Mouse (Mus musculus) G1E (cell line): Measurements from ENCODE around the gene Galntl6. TPM values are rescaled to one million over a fixed set of nuclear protein-coding genes. Genes with fewer than 3 reads are reported as not detected.

ENCODE experiments used
- ATAC-seq: 2 replicates; pipeline ENCODE4 v1.8.0; 2016; ENCODE audit warnings: mild to moderate bottlenecking; ENCODE audit not compliant: insufficient number of reproducible peaks, poor library complexity, low FRiP score, severe bottlenecking; ENCODE audit errors: extremely low read depth
- DNase-seq: peaks from one replicate; pipeline ENCODE4 v3.0.0; 2012; ENCODE audit warnings: low spot score
- H3K27me3 ChIP-seq: 2 replicates; pipeline ENCODE4 v1.6.1; 2012; ENCODE audit warnings: mild to moderate bottlenecking, low read length, inconsistent platforms; ENCODE audit not compliant: insufficient read depth
- H3K36me3 ChIP-seq: replicated peaks from 2 replicates; pipeline ENCODE3; 2012; ENCODE audit warnings: mild to moderate bottlenecking, inconsistent platforms
- H3K4me1 ChIP-seq: 2 replicates; pipeline ENCODE4 v1.6.1; 2012; ENCODE audit warnings: low read depth, low read length, inconsistent platforms, mixed read lengths; ENCODE audit not compliant: insufficient read depth
- H3K4me3 ChIP-seq: 2 replicates; pipeline ENCODE4 v1.5.1; 2012; ENCODE audit warnings: low read depth, mild to moderate bottlenecking, inconsistent platforms, low read length, moderate library complexity, mixed read lengths
- H3K9me3 ChIP-seq: replicated peaks from 2 replicates; pipeline ENCODE4 v1.6.1; 2012; ENCODE audit warnings: inconsistent platforms
- CTCF ChIP-seq: IDR thresholded peaks from 2 replicates; pipeline ENCODE4 v1.5.1; 2012; ENCODE audit warnings: low read depth, low read length, inconsistent platforms, mixed read lengths
- GATA1 ChIP-seq: IDR thresholded peaks from 2 replicates; pipeline ENCODE4 v1.6.1; 2012; ENCODE audit warnings: borderline replicate concordance, low read length, inconsistent platforms, mixed read lengths
- GATA2 ChIP-seq: IDR thresholded peaks from 2 replicates; pipeline ENCODE4 v1.6.1; 2012; ENCODE audit warnings: low read depth, low read length, inconsistent platforms, borderline replicate concordance
- POLR2AphosphoS5 ChIP-seq: IDR thresholded peaks from 2 replicates; pipeline ENCODE4 v1.6.1; 2012; ENCODE audit warnings: low read depth, low read length, inconsistent platforms; ENCODE audit not compliant: insufficient replicate concordance
- TAL1 ChIP-seq: conservative IDR thresholded peaks from 2 replicates; pipeline ENCODE4 v1.6.1; 2012; ENCODE audit warnings: low read depth, low read length, inconsistent platforms, mixed read lengths
- polyA plus RNA-seq: library from polyadenylated mRNA; stranded (reverse); fragments of >175 nt; gene quantifications from 2 replicates; pipeline ENCODE4 v1.2.3, GENCODE M21; 2012
- total RNA-seq, 2 experiments: library from RNA; stranded (forward) in 1 of 2; stranded (reverse) in 1 of 2; fragments of 200-1000 nt in 1 of 2; fragments of >200 nt in 1 of 2; fragmentation: Nextera tagmentation in 1 of 2; gene quantifications; 2 replicates each; pipeline ENCODE4 v1.2.3; 2014 to 2017

The Galntl6 gene
- total and polyA plus RNA-seq, 3 experiments: 0.05 TPM; not detected in 2

DNA sequence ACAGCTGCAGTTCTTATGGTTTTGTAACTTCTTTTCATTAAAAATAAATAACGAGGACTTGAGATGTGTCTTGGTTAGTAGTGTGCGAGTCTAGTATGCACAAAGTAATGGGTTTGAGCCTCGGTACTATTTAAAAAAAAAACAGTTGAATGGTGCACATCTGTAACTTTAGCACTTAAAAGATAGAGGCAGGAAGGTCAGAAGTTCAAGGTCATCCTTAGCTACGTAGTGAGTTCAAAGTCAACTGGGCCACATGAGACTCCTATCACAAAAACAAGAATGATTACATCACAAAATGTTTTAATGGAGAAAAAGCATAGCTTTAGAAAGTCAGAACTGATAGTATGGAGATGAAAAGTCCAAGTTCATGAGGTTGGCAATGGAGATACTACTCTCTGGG is 1175.2 kb downstream of the Galntl6 start:
- no peak for DNase-seq
- TF ChIP-seq GATA1 (no peak), GATA2 (no peak), TAL1 (no peak), POLR2AphosphoS5 (no peak), CTCF (no peak)
- Histone ChIP-seq H3K36me3 (no peaks in the 10 kb centered on the region), H3K4me1 (no peaks in the 10 kb centered on the region), H3K27me3 (peaks cover 5% of the 10 kb centered on the region; the same call in 1 of the 2 replicates), H3K9me3 (no peaks in the 10 kb centered on the region), H3K4me3 (no peak overlapping the region)
- no peak for ATAC-seq

DNA sequence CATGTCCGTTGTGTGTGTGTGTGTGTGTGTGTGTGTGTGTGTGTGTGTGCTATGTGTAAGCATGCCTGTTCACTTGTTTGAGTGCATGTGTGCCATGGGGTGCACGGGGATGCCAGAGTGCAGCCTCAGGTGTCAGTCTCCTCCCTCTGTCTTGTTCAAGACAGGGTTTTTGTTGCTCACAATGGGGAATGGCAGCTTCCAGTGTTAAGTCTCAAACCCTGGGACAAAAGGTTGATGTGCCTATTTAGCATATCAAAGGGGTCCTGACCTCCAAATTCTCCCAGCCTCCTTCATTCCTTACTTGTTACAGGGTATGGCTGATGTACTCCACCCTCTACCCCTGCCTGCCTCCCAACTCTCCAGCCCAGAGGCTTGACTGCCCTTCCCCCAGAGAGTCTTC is 1179.6 kb downstream of the Galntl6 start:
- ATAC-seq: no peak
- Histone ChIP-seq H3K36me3 (no peaks in the 10 kb centered on the region), H3K4me3 (no peak overlapping the region), H3K4me1 (no peaks in the 10 kb centered on the region), H3K9me3 (no peaks in the 10 kb centered on the region), H3K27me3 (0 out of 2 replicates have a peak, but pooled peaks cover 3% of the 10 kb centered on the region)
- TF ChIP-seq TAL1 (no peak), GATA2 (no peak), GATA1 (no peak), CTCF (no peak)
- DNase-seq: no peak

DNA sequence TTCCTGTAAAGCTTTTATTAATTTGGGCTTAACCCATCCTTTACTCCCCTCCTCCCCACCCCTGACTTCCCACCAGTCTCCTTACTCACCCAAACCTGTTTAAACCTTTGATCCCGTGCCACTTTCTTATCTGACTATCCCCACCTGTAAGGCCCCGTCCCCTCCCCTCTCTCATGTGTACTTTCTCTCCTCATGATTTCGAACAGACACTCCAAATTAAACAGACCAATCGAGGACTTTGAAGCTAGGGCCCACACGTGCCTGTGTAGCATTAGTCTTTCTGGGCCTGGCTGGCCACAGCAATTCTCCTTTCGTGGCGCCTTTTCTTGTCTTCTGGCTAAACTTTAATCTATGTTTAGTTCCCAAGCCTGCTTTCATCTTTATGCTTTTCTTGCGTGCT is 1180.8 kb downstream of the Galntl6 start:
- no peak for DNase-seq
- H3K9me3 ChIP-seq: no peaks in the 10 kb centered on the region
- H3K36me3 ChIP-seq: no peaks in the 10 kb centered on the region
- H3K4me3 ChIP-seq: no peak overlapping the region
- H3K4me1 ChIP-seq: no peaks in the 10 kb centered on the region
- TF ChIP-seq POLR2AphosphoS5 (no peak), TAL1 (no peak), GATA2 (no peak), GATA1 (no peak), CTCF (no peak)
- H3K27me3 ChIP-seq: 0 out of 2 replicates have a peak, but pooled peaks cover 3% of the 10 kb centered on the region
- ATAC-seq: no peak

DNA sequence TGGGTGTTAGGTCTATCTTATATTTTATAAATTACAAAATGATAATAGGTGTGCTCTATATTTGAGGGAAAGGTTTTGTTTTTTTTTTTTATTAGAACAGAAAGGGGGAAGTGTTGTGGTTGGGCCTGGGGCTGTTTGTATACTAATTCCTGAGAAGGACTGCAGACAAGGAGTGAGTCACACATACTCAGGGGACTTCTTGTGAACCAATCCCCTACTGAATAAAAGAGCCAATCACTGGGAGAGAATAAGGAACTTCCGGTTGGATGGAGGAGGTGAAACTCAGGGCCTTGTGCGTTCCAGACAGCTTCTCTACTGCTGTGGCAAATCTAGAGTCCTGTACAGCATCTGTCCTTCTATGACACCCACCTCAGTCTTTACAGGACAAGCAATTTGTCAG is 1184.2 kb downstream of the Galntl6 start:
- DNase-seq: no peak

DNA sequence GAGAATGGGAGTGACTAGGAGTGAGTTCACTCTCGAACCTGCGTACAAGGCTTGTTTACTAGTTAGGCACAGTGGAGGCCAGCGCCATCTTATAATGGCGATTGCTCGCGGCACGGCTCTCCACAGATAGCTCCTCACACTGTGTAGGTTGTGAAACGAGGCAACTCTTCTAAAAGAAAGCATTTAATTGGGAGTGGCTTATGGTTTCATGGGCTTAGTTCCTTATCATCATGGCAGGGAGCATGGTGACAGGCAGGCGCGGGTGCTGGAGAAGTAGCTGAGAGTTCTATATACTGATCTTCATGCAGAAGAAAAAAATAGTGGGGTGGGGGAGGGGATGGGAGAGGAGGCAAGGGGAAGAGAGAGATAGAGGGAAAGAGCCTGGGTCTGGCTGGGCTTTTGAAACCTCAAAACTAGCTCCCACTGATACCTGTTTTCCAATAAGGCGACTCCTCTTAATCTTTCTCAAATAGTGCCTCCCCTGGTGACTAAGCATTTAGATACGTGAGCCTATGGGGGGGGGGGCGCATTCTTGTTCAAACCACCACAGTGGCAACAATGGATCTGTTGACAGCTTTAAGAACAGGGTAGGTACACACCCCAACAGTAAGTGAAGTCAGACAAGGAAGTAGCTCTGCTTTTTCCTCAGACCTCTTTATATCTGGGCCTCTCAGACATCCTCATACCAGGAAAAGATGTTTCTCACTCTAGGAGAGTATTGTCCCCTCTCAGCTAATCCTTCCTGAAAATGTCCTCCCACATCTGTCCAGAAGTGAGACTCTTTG is 1187.4 kb downstream of the Galntl6 start:
- no peaks in the 10 kb centered on the region for H3K9me3 ChIP-seq
- no peaks in the 10 kb centered on the region for H3K36me3 ChIP-seq
- H3K4me1 ChIP-seq: no peaks in the 10 kb centered on the region
- 0 out of 2 replicates have a peak, but pooled peaks cover 3% of the 10 kb centered on the region for H3K27me3 ChIP-seq
- DNase-seq (no peak), ATAC-seq (no peak)
- H3K4me3 ChIP-seq: no peak overlapping the region
- no peak for TF ChIP-seq GATA2
- no peak for TF ChIP-seq POLR2AphosphoS5
- no peak for TF ChIP-seq CTCF
- TF ChIP-seq GATA1: no peak
- no peak for TF ChIP-seq TAL1

More for the DNA sequence above, 1184.2 kb downstream of the Galntl6 start:
- 0 out of 2 replicates have a peak, but pooled peaks cover 3% of the 10 kb centered on the region for H3K27me3 ChIP-seq
- no peaks in the 10 kb centered on the region for H3K36me3 ChIP-seq
- H3K9me3 ChIP-seq: no peaks in the 10 kb centered on the region
- no peak for ATAC-seq
- TF ChIP-seq GATA2 (no peak), GATA1 (no peak), POLR2AphosphoS5 (no peak), CTCF (no peak), TAL1 (no peak)
- H3K4me1 ChIP-seq: no peaks in the 10 kb centered on the region
- H3K4me3 ChIP-seq: no peak overlapping the region

Other genes starting within 250 kb of the Galntl6 start
- not detected in 2 replicates for gene BC030500, start 885 bp downstream of the Galntl6 start, total RNA-seq (2014; fragmentation: Nextera tagmentation)
- gene BC030500, start 885 bp downstream of the Galntl6 start, total RNA-seq (2017): not detected in 2 replicates
- gene BC030500, start 885 bp downstream of the Galntl6 start, polyA plus RNA-seq: not detected in 2 replicates